Mouse (Mus musculus) thymus, adult 2 months (tissue): ENCODE data around the gene Gba.

Experiments
- CTCF ChIP-seq: fragments of 200-500 bp; IDR thresholded peaks from 2 replicates; pipeline ENCODE4 v1.5.1; 2012; ENCODE audit warnings: mild to moderate bottlenecking, control low read depth, low read length, moderate library complexity, borderline replicate concordance; ENCODE audit not compliant: control insufficient read depth, poor library complexity, insufficient read depth; ENCODE audit errors: extremely low read depth
- POLR2A ChIP-seq: fragments of 200-500 bp; IDR thresholded peaks from 2 replicates; pipeline ENCODE4 v1.6.1; 2012; ENCODE audit warnings: mild to moderate bottlenecking, low read length, control low read depth, moderate library complexity; ENCODE audit not compliant: control insufficient read depth, poor library complexity, insufficient read depth; ENCODE audit errors: extremely low read depth

- no peak for TF ChIP-seq CTCF
- no peak; the same call in 1 of the 2 replicates for TF ChIP-seq POLR2A
These were observed 14.8 kb upstream of the Gba start for GRCm38 (mm10) chr3:89187690-89188477.
